Mouse (Mus musculus): Measurements from ENCODE around the gene Gm10428. TPM values are rescaled to one million over a fixed set of nuclear protein-coding genes. Genes with fewer than 3 reads are reported as not detected.

Gm10428 gene
- polyA plus RNA-seq, 1 experiment = not detected

DNA sequence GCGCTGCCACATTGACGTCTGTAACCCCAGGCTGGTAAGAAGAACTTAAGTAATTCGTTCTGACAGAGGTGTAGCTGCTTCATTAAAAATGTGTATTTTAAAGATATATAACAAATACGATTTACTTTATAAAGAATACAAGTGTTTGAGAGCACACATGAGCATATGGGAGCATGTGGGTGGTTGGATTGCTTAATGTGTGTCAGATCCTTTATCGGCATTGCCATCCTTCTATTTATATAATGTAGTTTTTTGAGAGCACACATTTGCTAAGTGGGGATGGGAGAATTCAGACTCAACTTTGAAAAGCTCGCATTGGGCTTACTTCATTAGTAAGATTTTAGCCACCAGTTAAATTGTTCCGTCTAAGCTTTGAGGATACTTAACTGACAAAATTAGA, 23.6 kb downstream of the Gm10428 start:
- Histone ChIP-seq H3K4me2 (ENCODE audit: low read depth) (no peak overlapping the region), H3ac (ENCODE audit: control insufficient read depth, insufficient read length) (no peak overlapping the region), H3K79me2 (ENCODE audit: control insufficient read depth, insufficient read depth) (no peaks in the 10 kb centered on the region), H3K27me3 (ENCODE audit: control insufficient read depth, insufficient read depth, insufficient read length) (no peaks in the 10 kb centered on the region), H3K36me3 (ENCODE audit: control insufficient read depth, insufficient read depth) (no peaks in the 10 kb centered on the region), H3K4me3 (no peak overlapping the region)
- TF ChIP-seq SRF (IDR thresholded peaks at IDR 0.05; ENCODE audit: control insufficient read depth, insufficient read length, low read depth) (no peak), USF1 (IDR thresholded peaks at IDR 0.05; ENCODE audit: low read depth) (no peak), TCF12 (IDR thresholded peaks at IDR 0.05; ENCODE audit: insufficient read depth, poor library complexity, severe bottlenecking) (no peak), POLR2A (IDR thresholded peaks at IDR 0.05; ENCODE audit: insufficient read length, low read depth) (no peak), POLR2AphosphoS2 (IDR thresholded peaks at IDR 0.05; ENCODE audit: insufficient read length, low read depth) (no peak), REST (IDR thresholded peaks at IDR 0.05; ENCODE audit: insufficient read depth, insufficient read length) (no peak), MYOD1 (IDR thresholded peaks at IDR 0.05; ENCODE audit: control insufficient read depth in 1 of 3, insufficient read length in 2 of 3, low read depth in 2 of 3) (no peak), CEBPB (IDR thresholded peaks at IDR 0.05; ENCODE audit: insufficient read depth, poor library complexity, severe bottlenecking) (no peak), E2F4 (IDR thresholded peaks at IDR 0.05; ENCODE audit: insufficient read depth) (no peak), TCF3 (IDR thresholded peaks at IDR 0.05; ENCODE audit: insufficient read length, low read depth) (no peak), MYOG (IDR thresholded peaks at IDR 0.05; ENCODE audit: control insufficient read depth in 1 of 3, insufficient read depth in 1 of 3, insufficient read length in 2 of 3, low read depth in 2 of 3) (no peak), MAX (IDR thresholded peaks at IDR 0.05; ENCODE audit: low read depth) (no peak)

DNA sequence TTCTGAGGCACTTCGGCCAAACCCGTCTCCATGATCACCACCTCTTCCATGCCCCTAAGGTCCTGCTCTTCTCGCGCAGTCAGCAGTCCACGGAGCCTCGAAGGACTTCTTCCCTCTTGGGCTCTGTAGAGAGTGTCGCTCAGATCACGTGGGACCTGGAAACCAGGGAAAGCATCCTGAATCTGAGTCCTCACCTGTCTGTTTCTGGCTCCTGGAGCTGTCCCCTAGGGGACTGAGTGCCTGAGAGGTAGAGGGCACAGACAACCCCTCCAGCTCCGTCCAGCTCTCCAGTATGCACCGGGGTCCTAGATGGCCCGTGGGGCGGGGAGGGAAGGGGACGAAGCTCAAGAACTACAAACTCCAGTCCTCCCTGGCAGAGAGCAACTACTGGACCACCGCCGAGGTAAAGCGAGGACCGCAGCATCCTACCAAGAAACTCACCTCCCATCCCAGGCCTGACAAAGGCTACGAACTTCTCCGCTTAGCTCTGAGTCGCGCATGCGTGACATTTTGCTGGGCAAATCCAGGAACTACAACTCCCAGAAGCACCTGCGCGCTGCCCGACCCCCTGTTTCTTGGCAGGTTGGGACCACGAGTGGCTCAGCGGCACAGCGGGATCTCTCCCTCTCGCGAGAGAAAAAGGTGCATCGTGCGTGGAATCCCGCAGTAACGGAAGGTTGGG, 36.2 kb downstream of the Gm10428 start, which contains the start of gene Zfp286:
TSS of gene Zfp286 (minus strand) at position 528 of the 682 bp plus-strand sequence.
- Histone ChIP-seq H3ac (ENCODE audit: control insufficient read depth, insufficient read length) (no peak within 1 kb of the TSS), H3K79me2 (ENCODE audit: control insufficient read depth, insufficient read depth) (no peaks in the 10 kb centered on the region), H3K36me3 (ENCODE audit: control insufficient read depth, insufficient read depth) (no peaks in the 10 kb centered on the region), H3K4me3 (no peak within 1 kb of the TSS), H3K4me2 (ENCODE audit: low read depth) (no peak within 1 kb of the TSS), H3K27me3 (ENCODE audit: control insufficient read depth, insufficient read depth, insufficient read length) (peaks cover 10% of the 10 kb centered on the region)
- no peak for TF ChIP-seq POLR2A (IDR thresholded peaks at IDR 0.05; ENCODE audit: insufficient read length, low read depth)

DNA sequence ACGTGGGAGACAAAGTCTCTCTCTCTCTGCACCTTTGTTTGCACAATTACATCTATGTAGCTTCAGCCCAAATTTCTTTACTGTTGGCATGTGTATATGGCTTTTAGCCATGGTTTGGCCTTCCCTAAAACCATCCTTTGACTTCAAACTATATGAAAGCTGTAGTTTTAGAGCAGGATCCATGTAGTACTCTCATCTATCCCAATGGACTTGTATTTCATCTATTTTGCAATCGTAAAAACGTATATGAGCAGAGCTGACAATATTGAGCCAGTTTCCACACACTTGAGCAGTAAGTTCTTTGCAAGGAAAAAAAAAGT, 36.7 kb downstream of the Gm10428 start:
- Histone ChIP-seq H3K79me2 (ENCODE audit: control insufficient read depth, insufficient read depth) (no peaks in the 10 kb centered on the region), H3K4me3 (no peak overlapping the region), H3K36me3 (ENCODE audit: control insufficient read depth, insufficient read depth) (no peaks in the 10 kb centered on the region), H3K4me2 (ENCODE audit: low read depth) (no peak overlapping the region), H3K27me3 (ENCODE audit: control insufficient read depth, insufficient read depth, insufficient read length) (peaks cover 10% of the 10 kb centered on the region), H3ac (ENCODE audit: control insufficient read depth, insufficient read length) (no peak overlapping the region)
- TF ChIP-seq REST (IDR thresholded peaks at IDR 0.05; ENCODE audit: insufficient read depth, insufficient read length) (no peak), TCF12 (IDR thresholded peaks at IDR 0.05; ENCODE audit: insufficient read depth, poor library complexity, severe bottlenecking) (no peak), MAX (IDR thresholded peaks at IDR 0.05; ENCODE audit: low read depth) (no peak), POLR2AphosphoS2 (IDR thresholded peaks at IDR 0.05; ENCODE audit: insufficient read length, low read depth) (no peak), POLR2A (IDR thresholded peaks at IDR 0.05; ENCODE audit: insufficient read length, low read depth) (no peak)

Other genes with a start within 250 kb of the Gm10428 start
- gene Cenpv, start 213.8 kb upstream of the Gm10428 start, polyA plus RNA-seq (2012; fragmentation: generic; extraction: Trizol) = 11.1 TPM
- gene Ubb, start 201.9 kb upstream of the Gm10428 start, polyA plus RNA-seq (2012; fragmentation: generic; extraction: Trizol) = 2,028 TPM
- gene Trpv2, start 178.6 kb upstream of the Gm10428 start, polyA plus RNA-seq (2012; fragmentation: generic; extraction: Trizol) = 5.4 TPM
- 19.5 TPM for gene Lrrc75a, start 104.6 kb upstream of the Gm10428 start, polyA plus RNA-seq (2012; fragmentation: generic; extraction: Trizol)
- gene Mmgt2, start 104.4 kb upstream of the Gm10428 start, polyA plus RNA-seq (2012; fragmentation: generic; extraction: Trizol) = 29.2 TPM
- gene Zfp287, start 21.2 kb upstream of the Gm10428 start, polyA plus RNA-seq (2012; fragmentation: generic; extraction: Trizol) = 0.90 TPM
- not detected for gene Zfp286, start 36.4 kb downstream of the Gm10428 start, polyA plus RNA-seq (2012; fragmentation: generic; extraction: Trizol)
- 16.9 TPM for gene Trim16, start 67.1 kb downstream of the Gm10428 start, polyA plus RNA-seq (2012; fragmentation: generic; extraction: Trizol)
- gene Fbxw10, start 94.0 kb downstream of the Gm10428 start, polyA plus RNA-seq (2012; fragmentation: generic; extraction: Trizol) = not detected
- gene Tvp23b, start 126.4 kb downstream of the Gm10428 start, polyA plus RNA-seq (2012; fragmentation: generic; extraction: Trizol) = 18.2 TPM
- gene Cdrt4, start 198.1 kb downstream of the Gm10428 start, polyA plus RNA-seq (2012; fragmentation: generic; extraction: Trizol) = not detected